Mouse (Mus musculus): ENCODE data around the gene Slc24a3. TPM values are rescaled to one million over a fixed set of nuclear protein-coding genes. Genes with fewer than 3 reads are reported as not detected.

Slc24a3 gene
- polyA plus RNA-seq, 1 experiment from 2014 or later, result 3.8 TPM

- no peak overlapping the region for H3K4me2 ChIP-seq (ENCODE audit: low read length)
- no peak overlapping the region for H3K9ac ChIP-seq (ENCODE audit: low read length)
- H3K4me1 ChIP-seq (ENCODE audit: control insufficient read depth in 2 of 2, insufficient read depth in 2 of 2, low read length in 2 of 2), result no peaks in the 10 kb centered on the region
- 74% methylated on average over 1 of the region's 1 CpGs for WGBS
- no peak overlapping the region for H3K4me3 ChIP-seq (ENCODE audit: control insufficient read depth in 1 of 2, insufficient read depth in 1 of 2, low read depth in 1 of 2, low read length in 2 of 2)
- no peak for ATAC-seq (ENCODE audit: insufficient number of reproducible peaks, insufficient read depth, low FRiP score, low read depth)
- peaks cover 5% of the 10 kb centered on the region; the same call in 1 of the 2 replicates for H3K27me3 ChIP-seq (ENCODE audit: control insufficient read depth, insufficient read depth, low read length)
- no peak overlapping the region for H3K27ac ChIP-seq (replicated peaks in 1 of 2; ENCODE audit: control insufficient read depth in 1 of 2, insufficient read depth in 1 of 2, low read depth in 2 of 2, low read length in 2 of 2)
- no peaks in the 10 kb centered on the region for H3K9me3 ChIP-seq (ENCODE audit: control insufficient read depth, low read length)
- no peaks in the 10 kb centered on the region for H3K36me3 ChIP-seq (ENCODE audit: control insufficient read depth, insufficient read depth, low read length)
Measured at GRCm38 (mm10) chr2:145158972-145159371, 8.6 kb upstream of the Slc24a3 start.

- no peak for ATAC-seq (ENCODE audit: insufficient number of reproducible peaks, insufficient read depth, low FRiP score, low read depth)
Measured at GRCm38 (mm10) chr2:145161046-145161700, 6.4 kb upstream of the Slc24a3 start.

GRCm38 (mm10) chr2:145164086-145164485 lies 3.5 kb upstream of the Slc24a3 start:
- no peak overlapping the region for H3K4me2 ChIP-seq (ENCODE audit: low read length)
- WGBS, result 65% methylated on average over 5 of the region's 5 CpGs
- H3K4me3 ChIP-seq (ENCODE audit: control insufficient read depth in 1 of 2, insufficient read depth in 1 of 2, low read depth in 1 of 2, low read length in 2 of 2), result no peak overlapping the region
- H3K9me3 ChIP-seq (ENCODE audit: control insufficient read depth, low read length), result no peaks in the 10 kb centered on the region
- no peak for ATAC-seq (ENCODE audit: insufficient number of reproducible peaks, insufficient read depth, low FRiP score, low read depth)
- H3K36me3 ChIP-seq (ENCODE audit: control insufficient read depth, insufficient read depth, low read length), result no peaks in the 10 kb centered on the region
- H3K27ac ChIP-seq (replicated peaks in 1 of 2; ENCODE audit: control insufficient read depth in 1 of 2, insufficient read depth in 1 of 2, low read depth in 2 of 2, low read length in 2 of 2), result no peak overlapping the region
- H3K4me1 ChIP-seq (ENCODE audit: control insufficient read depth in 2 of 2, insufficient read depth in 2 of 2, low read length in 2 of 2), result peaks cover 3 to 5% of the 10 kb centered on the region in 2 experiments; a peak in 3 of 4 replicates
- H3K9ac ChIP-seq (ENCODE audit: low read length), result no peak overlapping the region
- H3K27me3 ChIP-seq (ENCODE audit: control insufficient read depth, insufficient read depth, low read length), result peaks cover 8% of the 10 kb centered on the region; the same call in 1 of the 2 replicates

More at GRCm38 (mm10) chr2:145161046-145161700, 6.4 kb upstream of the Slc24a3 start:
- Histone ChIP-seq H3K27me3 (ENCODE audit: control insufficient read depth, insufficient read depth, low read length) (peaks cover 5% of the 10 kb centered on the region; the same call in 1 of the 2 replicates), H3K36me3 (ENCODE audit: control insufficient read depth, insufficient read depth, low read length) (no peaks in the 10 kb centered on the region), H3K9me3 (ENCODE audit: control insufficient read depth, low read length) (no peaks in the 10 kb centered on the region), H3K27ac (replicated peaks in 1 of 2; ENCODE audit: control insufficient read depth in 1 of 2, insufficient read depth in 1 of 2, low read depth in 2 of 2, low read length in 2 of 2) (no peak overlapping the region), H3K4me1 (ENCODE audit: control insufficient read depth in 2 of 2, insufficient read depth in 2 of 2, low read length in 2 of 2) (no peaks in the 10 kb centered on the region; a peak in 1 of 4 replicates), H3K9ac (ENCODE audit: low read length) (no peak overlapping the region), H3K4me2 (ENCODE audit: low read length) (no peak overlapping the region), H3K4me3 (ENCODE audit: control insufficient read depth in 1 of 2, insufficient read depth in 1 of 2, low read depth in 1 of 2, low read length in 2 of 2) (no peak overlapping the region)
- WGBS, result 23% methylated on average over 12 of the region's 12 CpGs

- ATAC-seq (ENCODE audit: insufficient number of reproducible peaks, insufficient read depth, low FRiP score, low read depth), result no peak
- WGBS, result 16% methylated on average over 4 of the region's 4 CpGs
Measured at GRCm38 (mm10) chr2:145164562-145164961, 3.0 kb upstream of the Slc24a3 start.

GRCm38 (mm10) chr2:145165076-145165475 lies 2.5 kb upstream of the Slc24a3 start:
- Histone ChIP-seq H3K9ac (ENCODE audit: low read length) (no peak overlapping the region), H3K36me3 (ENCODE audit: control insufficient read depth, insufficient read depth, low read length) (no peaks in the 10 kb centered on the region), H3K27me3 (ENCODE audit: control insufficient read depth, insufficient read depth, low read length) (peaks cover 17% of the 10 kb centered on the region; the same call in 1 of the 2 replicates), H3K4me1 (ENCODE audit: control insufficient read depth in 2 of 2, insufficient read depth in 2 of 2, low read length in 2 of 2) (peaks cover 3 to 5% of the 10 kb centered on the region in 2 experiments; a peak in 3 of 4 replicates), H3K9me3 (ENCODE audit: control insufficient read depth, low read length) (no peaks in the 10 kb centered on the region), H3K4me3 (ENCODE audit: control insufficient read depth in 1 of 2, insufficient read depth in 1 of 2, low read depth in 1 of 2, low read length in 2 of 2) (no peak overlapping the region), H3K4me2 (ENCODE audit: low read length) (no peak overlapping the region), H3K27ac (replicated peaks in 1 of 2; ENCODE audit: control insufficient read depth in 1 of 2, insufficient read depth in 1 of 2, low read depth in 2 of 2, low read length in 2 of 2) (no peak overlapping the region)
- WGBS, result 89% methylated on average over 3 of the region's 3 CpGs
- ATAC-seq (ENCODE audit: insufficient number of reproducible peaks, insufficient read depth, low FRiP score, low read depth), result no peak

More at GRCm38 (mm10) chr2:145164562-145164961, 3.0 kb upstream of the Slc24a3 start:
- H3K4me2 ChIP-seq (ENCODE audit: low read length), result no peak overlapping the region
- peaks cover 13% of the 10 kb centered on the region; the same call in 1 of the 2 replicates for H3K27me3 ChIP-seq (ENCODE audit: control insufficient read depth, insufficient read depth, low read length)
- peaks cover 3 to 5% of the 10 kb centered on the region in 2 experiments; a peak in 3 of 4 replicates for H3K4me1 ChIP-seq (ENCODE audit: control insufficient read depth in 2 of 2, insufficient read depth in 2 of 2, low read length in 2 of 2)
- no peak overlapping the region for H3K27ac ChIP-seq (replicated peaks in 1 of 2; ENCODE audit: control insufficient read depth in 1 of 2, insufficient read depth in 1 of 2, low read depth in 2 of 2, low read length in 2 of 2)
- H3K4me3 ChIP-seq (ENCODE audit: control insufficient read depth in 1 of 2, insufficient read depth in 1 of 2, low read depth in 1 of 2, low read length in 2 of 2), result no peak overlapping the region
- no peaks in the 10 kb centered on the region for H3K9me3 ChIP-seq (ENCODE audit: control insufficient read depth, low read length)
- no peaks in the 10 kb centered on the region for H3K36me3 ChIP-seq (ENCODE audit: control insufficient read depth, insufficient read depth, low read length)
- H3K9ac ChIP-seq (ENCODE audit: low read length), result no peak overlapping the region

GRCm38 (mm10) chr2:145165854-145166253 lies 1.7 kb upstream of the Slc24a3 start:
- no peak overlapping the region for H3K9ac ChIP-seq (ENCODE audit: low read length)
- no peak overlapping the region for H3K4me2 ChIP-seq (ENCODE audit: low read length)
- H3K27me3 ChIP-seq (ENCODE audit: control insufficient read depth, insufficient read depth, low read length), result peaks cover 13% of the 10 kb centered on the region; the same call in 1 of the 2 replicates
- ATAC-seq (ENCODE audit: insufficient number of reproducible peaks, insufficient read depth, low FRiP score, low read depth), result no peak
- no peaks in the 10 kb centered on the region for H3K9me3 ChIP-seq (ENCODE audit: control insufficient read depth, low read length)
- 69% methylated on average over 6 of the region's 6 CpGs for WGBS
- no peaks in the 10 kb centered on the region for H3K36me3 ChIP-seq (ENCODE audit: control insufficient read depth, insufficient read depth, low read length)
- H3K4me3 ChIP-seq (ENCODE audit: control insufficient read depth in 1 of 2, insufficient read depth in 1 of 2, low read depth in 1 of 2, low read length in 2 of 2), result no peak overlapping the region
- no peak overlapping the region for H3K27ac ChIP-seq (replicated peaks in 1 of 2; ENCODE audit: control insufficient read depth in 1 of 2, insufficient read depth in 1 of 2, low read depth in 2 of 2, low read length in 2 of 2)
- H3K4me1 ChIP-seq (ENCODE audit: control insufficient read depth in 2 of 2, insufficient read depth in 2 of 2, low read length in 2 of 2), result peaks cover 3 to 5% of the 10 kb centered on the region in 2 experiments; a peak in 3 of 4 replicates

- H3K9me3 ChIP-seq (ENCODE audit: control insufficient read depth, low read length), result no peaks in the 10 kb centered on the region
- H3K27me3 ChIP-seq (ENCODE audit: control insufficient read depth, insufficient read depth, low read length), result peaks cover 13% of the 10 kb centered on the region; the same call in 1 of the 2 replicates
- H3K4me3 ChIP-seq (ENCODE audit: control insufficient read depth in 1 of 2, insufficient read depth in 1 of 2, low read depth in 1 of 2, low read length in 2 of 2), result peak overlapping the region; percentile 60 to 83
- H3K36me3 ChIP-seq (ENCODE audit: control insufficient read depth, insufficient read depth, low read length), result no peaks in the 10 kb centered on the region
- peak overlapping the region; percentile 94 for H3K4me2 ChIP-seq (ENCODE audit: low read length)
- peaks cover 3 to 5% of the 10 kb centered on the region in 2 experiments; a peak in 3 of 4 replicates for H3K4me1 ChIP-seq (ENCODE audit: control insufficient read depth in 2 of 2, insufficient read depth in 2 of 2, low read length in 2 of 2)
- under 1% methylated on average over 37 of the region's 38 CpGs for WGBS
- peak overlapping the region in 1 of 2 experiments; percentile 47; a peak in 1 of 4 replicates for H3K27ac ChIP-seq (replicated peaks in 1 of 2; ENCODE audit: control insufficient read depth in 1 of 2, insufficient read depth in 1 of 2, low read depth in 2 of 2, low read length in 2 of 2)
- ATAC-seq (ENCODE audit: insufficient number of reproducible peaks, insufficient read depth, low FRiP score, low read depth), result peak; percentile 61
- peak overlapping the region; percentile 78 for H3K9ac ChIP-seq (ENCODE audit: low read length)
Measured at GRCm38 (mm10) chr2:145167051-145167663, 397 bp upstream of the Slc24a3 start.

Measured in heart, embryonic 14.5 days (tissue).